Mouse (Mus musculus) myocyte (in vitro differentiated cells): ENCODE measurements around the gene Fbxw4.

ENCODE experiments used
- CEBPB ChIP-seq: IDR thresholded peaks from 2 replicates; pipeline ENCODE4 v1.6.1; 2011; ENCODE audit warnings: mild to moderate bottlenecking, moderate library complexity; ENCODE audit not compliant: poor library complexity, insufficient read depth, severe bottlenecking
- E2F4 ChIP-seq: IDR thresholded peaks from one replicate; pipeline ENCODE4 v1.6.1; 2011; ENCODE audit warnings: mild to moderate bottlenecking, control low read depth, moderate library complexity; ENCODE audit not compliant: insufficient read depth
- MAX ChIP-seq: IDR thresholded peaks from one replicate; pipeline ENCODE4 v1.6.1; 2011; ENCODE audit warnings: low read depth, mild to moderate bottlenecking, control low read depth
- MYOD1 ChIP-seq, 3 experiments: IDR thresholded peaks; one replicate each; pipeline ENCODE4 v1.6.1; 2011; ENCODE audit warnings: control low read depth in 2 of 3, low read depth in 2 of 3, mild to moderate bottlenecking in 2 of 3, moderate library complexity in 1 of 3; ENCODE audit not compliant: insufficient read length in 2 of 3, control insufficient read depth in 1 of 3
- MYOG ChIP-seq, 3 experiments: IDR thresholded peaks; one replicate each; pipeline ENCODE4 v1.6.1; 2011; ENCODE audit warnings: control low read depth in 2 of 3, low read depth in 2 of 3, mild to moderate bottlenecking in 2 of 3; ENCODE audit not compliant: insufficient read length in 2 of 3, control insufficient read depth in 1 of 3, insufficient read depth in 1 of 3
- POLR2A ChIP-seq: IDR thresholded peaks from one replicate; pipeline ENCODE4 v1.6.1; 2011; ENCODE audit warnings: low read depth, mild to moderate bottlenecking, control low read depth, moderate library complexity; ENCODE audit not compliant: insufficient read length
- POLR2AphosphoS2 ChIP-seq: IDR thresholded peaks from one replicate; pipeline ENCODE4 v1.6.1; 2011; ENCODE audit warnings: low read depth, control low read depth; ENCODE audit not compliant: insufficient read length
- REST ChIP-seq: IDR thresholded peaks from one replicate; pipeline ENCODE4 v1.6.1; 2011; ENCODE audit warnings: mild to moderate bottlenecking, control low read depth, moderate library complexity; ENCODE audit not compliant: insufficient read depth, insufficient read length
- SRF ChIP-seq: IDR thresholded peaks from one replicate; pipeline ENCODE4 v1.6.1; 2011; ENCODE audit warnings: low read depth; ENCODE audit not compliant: control insufficient read depth, insufficient read length
- TCF12 ChIP-seq: IDR thresholded peaks from one replicate; pipeline ENCODE4 v1.6.1; 2011; ENCODE audit warnings: mild to moderate bottlenecking, control low read depth; ENCODE audit not compliant: poor library complexity, insufficient read depth, severe bottlenecking
- USF1 ChIP-seq: IDR thresholded peaks from one replicate; pipeline ENCODE4 v1.6.1; 2011; ENCODE audit warnings: low read depth, mild to moderate bottlenecking, control low read depth, moderate library complexity

GRCm38 (mm10) chr19:45580235-45580634 is 79.9 kb downstream of the Fbxw4 start:
- TF ChIP-seq REST (no peak), E2F4 (no peak), USF1 (no peak), POLR2A (no peak), MYOD1 (IDR thresholded peaks at IDR 0.05; ENCODE audit: control insufficient read depth in 1 of 3, insufficient read length in 2 of 3, low read depth in 2 of 3) (no peak), POLR2AphosphoS2 (no peak), SRF (no peak), MYOG (IDR thresholded peaks at IDR 0.05; ENCODE audit: control insufficient read depth in 1 of 3, insufficient read depth in 1 of 3, insufficient read length in 2 of 3, low read depth in 2 of 3) (no peak), MAX (no peak), TCF12 (no peak), CEBPB (no peak)
